Mouse (Mus musculus) R1 (cell line): ENCODE measurements around the gene Gm20388.

Experiments used
- DNase-seq: peaks from one replicate; pipeline ENCODE4 v3.0.0-alpha.2; 2018; ENCODE audit warnings: low read depth, low spot score

Gene Gm20388

DNA sequence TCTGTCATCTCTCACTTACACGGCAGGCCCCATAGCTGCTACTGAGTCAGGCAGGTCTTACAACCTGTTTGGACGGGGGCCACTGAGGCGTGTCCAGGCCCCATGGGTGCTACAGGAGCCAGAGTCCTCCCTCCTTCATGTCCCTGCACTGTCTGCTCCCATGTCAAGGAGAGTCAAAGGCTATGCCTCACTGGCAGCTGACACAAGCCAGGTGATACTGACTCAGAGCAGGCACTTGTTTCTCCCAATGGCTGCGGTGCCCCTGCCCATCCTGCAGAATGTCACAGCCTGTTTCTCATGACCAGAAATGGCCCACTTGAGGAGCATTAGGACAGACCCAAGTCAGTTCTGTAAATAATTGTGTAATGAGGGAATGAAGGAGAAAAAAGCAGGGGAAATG is 2229.8 kb downstream of the Gm20388 start:
- DNase-seq, result no peak

- no peak for DNase-seq
Measured at GRCm38 (mm10) chr8:122142428-122142827, 2231.8 kb downstream of the Gm20388 start.

DNA sequence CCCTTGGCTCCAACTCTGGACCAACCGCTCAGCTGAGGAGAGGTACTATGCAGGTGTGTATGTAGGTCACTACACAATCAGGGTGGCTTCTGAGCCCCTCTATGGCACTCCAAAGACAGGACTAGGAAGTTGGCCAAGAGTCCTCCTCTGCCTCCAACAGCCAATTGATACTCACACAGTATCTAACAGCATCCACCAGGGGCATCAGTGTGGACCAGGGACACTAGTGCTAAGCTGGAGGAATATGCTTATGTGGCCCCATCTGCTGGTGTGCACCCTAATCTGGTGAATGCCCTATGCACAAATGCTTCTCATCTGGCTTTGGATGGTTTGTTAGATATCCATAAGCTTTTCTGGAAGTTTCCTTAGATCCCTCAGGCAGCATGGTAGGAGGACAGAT is 2232.6 kb downstream of the Gm20388 start:
- DNase-seq, result no peak

DNA sequence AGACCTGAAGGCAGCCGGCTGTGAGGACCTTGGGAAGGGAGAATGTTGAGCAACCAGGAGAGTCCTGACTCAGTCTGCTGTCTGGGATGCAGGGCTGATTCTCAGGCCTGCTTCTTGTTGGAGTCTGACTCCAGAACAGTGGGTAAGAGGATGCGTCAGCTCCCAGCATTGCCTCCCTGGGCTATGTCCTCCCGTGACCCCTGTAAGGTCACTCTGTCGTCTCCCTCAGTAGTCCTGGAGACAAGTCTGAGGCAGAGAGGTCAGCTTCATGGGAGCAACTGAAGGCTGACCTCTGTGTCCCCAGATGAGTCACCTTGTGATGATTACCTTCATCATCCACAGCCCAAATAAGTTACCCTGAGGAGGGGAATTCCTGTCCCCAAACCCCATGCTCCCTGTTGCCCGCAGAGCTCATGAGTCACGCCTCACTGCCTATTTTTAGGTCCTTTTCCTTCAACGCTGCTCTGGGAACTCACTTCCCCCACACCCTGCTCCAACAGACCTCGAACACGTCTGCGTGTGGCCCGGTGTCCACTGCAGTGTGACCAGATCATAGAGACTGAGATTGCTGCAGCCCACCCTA is 2234.2 kb downstream of the Gm20388 start:
- no peak for DNase-seq

GRCm38 (mm10) chr8:122149045-122149444 is 2238.4 kb downstream of the Gm20388 start:
- DNase-seq, result no peak

DNA sequence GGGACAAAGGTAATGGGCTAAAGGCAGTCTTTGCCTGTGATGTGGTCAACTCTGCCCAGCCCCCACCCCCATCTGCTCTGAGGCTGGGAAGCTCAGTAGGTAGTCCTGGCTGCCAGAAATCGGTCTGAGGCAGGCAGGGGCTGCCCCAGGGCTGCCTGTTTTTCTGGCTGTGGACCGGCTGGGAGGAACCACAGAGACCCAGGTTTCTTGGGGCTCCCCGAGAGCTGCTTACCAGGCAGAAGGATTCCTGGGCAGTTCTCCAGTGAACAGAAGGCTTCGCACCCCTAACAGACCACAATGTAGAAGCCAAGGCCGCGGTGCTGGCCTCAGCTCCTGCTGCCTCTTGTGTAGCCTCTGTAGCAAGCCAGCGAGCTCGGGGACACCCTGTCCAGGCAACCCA is 2239.0 kb downstream of the Gm20388 start:
- DNase-seq, result no peak

- no peak for DNase-seq
Measured at GRCm38 (mm10) chr8:122151541-122151940, 2240.9 kb downstream of the Gm20388 start.

GRCm38 (mm10) chr8:122155082-122155643 is 2244.5 kb downstream of the Gm20388 start:
- DNase-seq, result no peak

DNA sequence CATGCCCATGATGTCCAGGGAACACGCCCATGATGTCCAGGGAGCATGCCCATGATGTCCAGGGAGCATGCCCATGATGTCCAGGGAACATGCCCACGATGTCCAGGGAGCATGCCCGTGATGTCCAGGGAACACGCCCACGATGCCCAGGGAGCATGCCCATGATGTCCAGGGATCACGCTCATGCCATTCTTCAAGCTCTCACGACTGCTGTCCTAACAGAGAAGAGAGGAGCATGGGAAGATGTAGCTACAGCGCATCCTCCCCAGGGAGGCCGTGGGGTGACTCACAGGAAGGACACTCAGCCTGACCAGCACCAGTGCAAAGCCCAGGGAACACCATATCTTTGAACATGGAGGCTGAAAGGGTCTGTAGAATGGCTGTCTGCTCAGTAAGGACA is 2245.3 kb downstream of the Gm20388 start:
- no peak for DNase-seq

GRCm38 (mm10) chr8:122157689-122158088 is 2247.0 kb downstream of the Gm20388 start:
- no peak for DNase-seq

- no peak for DNase-seq
Measured at GRCm38 (mm10) chr8:122160165-122160564, 2249.5 kb downstream of the Gm20388 start.

GRCm38 (mm10) chr8:122162992-122163391 is 2252.4 kb downstream of the Gm20388 start:
- DNase-seq, result peak; percentile 71

GRCm38 (mm10) chr8:122167204-122167860 is 2256.7 kb downstream of the Gm20388 start:
- DNase-seq, result no peak

DNA sequence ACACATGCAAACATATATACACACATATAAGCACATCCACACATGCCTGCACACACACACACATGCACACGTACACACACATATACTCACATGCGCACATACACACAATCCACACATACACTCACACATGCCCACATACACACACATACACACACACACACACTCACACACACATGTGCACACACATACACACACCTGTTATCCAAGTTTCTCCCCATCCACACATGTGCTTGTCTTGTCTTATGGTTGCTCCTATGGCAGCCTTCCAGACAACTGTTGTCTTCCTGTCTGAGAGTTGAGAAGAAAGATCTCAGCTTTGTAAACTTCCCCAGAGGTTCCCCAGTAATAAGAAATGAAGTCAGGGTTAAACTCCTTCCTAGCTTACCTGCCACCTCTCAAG is 2258.8 kb downstream of the Gm20388 start:
- DNase-seq, result no peak

DNA sequence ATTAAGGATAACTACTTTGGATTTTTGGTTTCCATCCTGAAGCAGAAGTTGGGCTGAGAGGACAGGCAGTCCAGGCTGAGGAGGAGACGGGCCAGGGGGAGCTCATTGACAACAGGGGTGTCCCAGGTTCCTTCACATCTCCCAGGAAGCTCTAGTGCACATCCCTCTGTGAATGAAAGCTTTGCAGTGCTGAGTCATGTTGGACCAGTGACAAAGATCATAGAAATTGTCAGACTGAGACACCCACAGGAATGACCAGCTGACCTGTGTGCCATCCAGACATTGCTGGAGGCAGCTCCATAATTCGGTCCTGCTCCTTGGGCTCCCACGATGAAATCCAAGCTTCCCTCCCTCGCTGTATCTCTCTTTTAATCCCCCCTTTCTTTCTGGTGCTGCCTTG is 2261.2 kb downstream of the Gm20388 start:
- DNase-seq, result no peak

- DNase-seq, result no peak
Measured at GRCm38 (mm10) chr8:122174133-122174930, 2263.7 kb downstream of the Gm20388 start.

GRCm38 (mm10) chr8:122178392-122178890 is 2267.8 kb downstream of the Gm20388 start:
- no peak for DNase-seq

DNA sequence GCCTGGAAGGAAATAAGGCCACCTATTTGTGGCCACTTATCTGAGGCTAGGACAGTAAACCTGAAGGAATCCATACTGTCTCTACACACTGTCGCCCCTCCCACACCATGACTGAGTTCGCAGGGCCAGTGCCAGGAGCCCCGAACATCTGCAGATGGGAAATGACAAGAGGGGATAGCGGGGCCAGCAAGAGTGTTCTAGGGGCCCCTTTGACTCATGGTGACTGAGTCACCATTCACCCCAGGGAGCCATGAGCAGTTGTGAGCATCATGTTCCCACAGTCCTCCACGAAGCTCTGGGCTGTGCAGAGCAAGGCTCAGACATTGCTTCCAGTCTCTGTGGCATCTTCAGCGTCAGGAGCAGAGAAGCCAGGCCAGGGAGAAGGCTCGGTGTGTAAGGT is 2268.7 kb downstream of the Gm20388 start:
- no peak for DNase-seq

GRCm38 (mm10) chr8:122180116-122180515 is 2269.5 kb downstream of the Gm20388 start:
- no peak for DNase-seq

DNA sequence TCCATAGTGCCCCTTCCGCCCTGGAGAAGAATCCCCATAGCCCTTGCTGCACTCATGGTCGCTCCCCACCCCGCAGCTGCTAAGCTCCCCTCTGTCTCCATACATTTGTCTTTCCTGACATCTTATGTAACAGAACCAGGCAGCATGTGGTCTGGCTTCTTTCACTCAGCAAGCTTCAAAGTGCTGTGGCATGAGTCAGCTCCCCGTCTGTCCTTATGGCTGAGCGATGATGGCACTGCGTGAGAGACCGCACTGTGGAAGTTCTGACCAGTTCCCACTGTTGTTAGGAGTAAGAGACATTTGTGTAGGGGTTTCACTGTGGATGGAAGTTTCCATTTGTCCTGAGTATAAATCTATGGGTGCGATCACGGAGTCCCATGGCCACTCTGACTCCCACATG is 2270.8 kb downstream of the Gm20388 start:
- no peak for DNase-seq

GRCm38 (mm10) chr8:122181991-122182390 is 2271.3 kb downstream of the Gm20388 start:
- DNase-seq, result no peak

DNA sequence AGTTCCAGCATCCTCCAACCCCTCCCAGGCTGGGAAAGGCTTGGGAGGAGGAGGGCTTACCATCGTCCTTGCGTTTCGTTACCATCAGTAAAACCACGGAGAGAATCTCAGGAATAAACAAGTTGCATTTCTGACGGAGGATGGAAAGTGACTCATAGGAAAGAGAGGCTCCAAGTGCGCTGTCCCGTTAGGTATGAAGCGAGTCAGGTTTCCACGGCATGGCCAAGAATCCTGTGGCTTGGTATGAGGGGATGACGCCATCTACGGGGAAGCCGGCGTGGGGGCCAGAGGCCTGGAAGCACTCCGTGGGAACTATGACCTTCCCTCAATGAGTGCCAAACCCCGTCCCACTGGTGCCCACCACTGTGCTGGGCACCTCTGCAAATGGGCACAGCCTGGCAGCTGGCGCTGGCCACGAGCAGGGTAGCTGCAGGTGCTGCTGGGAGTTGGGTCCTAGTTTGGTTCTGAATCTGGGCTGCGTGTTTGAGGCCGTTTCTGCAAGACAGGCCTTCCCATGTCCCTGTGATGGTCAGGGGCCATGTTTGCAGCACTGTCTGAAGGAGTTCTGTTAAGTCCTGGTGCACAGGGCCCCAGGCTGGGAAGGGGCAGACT is 2275.8 kb downstream of the Gm20388 start:
- DNase-seq, result no peak
